Mouse (Mus musculus): ENCODE data around the gene Dbp. TPM values are rescaled to one million over a fixed set of nuclear protein-coding genes. Genes with fewer than 3 reads are reported as not detected.
A peak's percentile ranks its signal among the peaks of the same experiment; 100 is the strongest.

Dbp gene
- total RNA-seq, 1 experiment, result 10.0 TPM

GRCm38 (mm10) chr7:45678513-45678912 is 26.4 kb upstream of the Dbp start:
- TF ChIP-seq ZNF384 (IDR thresholded peaks at IDR 0.05; ENCODE audit: low read depth, low read length) (no peak), CHD2 (IDR thresholded peaks at IDR 0.05; ENCODE audit: low read depth, low read length) (no peak), ZC3H11A (IDR thresholded peaks at IDR 0.05; ENCODE audit: borderline replicate concordance, low read depth, low read length) (no peak)
- Histone ChIP-seq H3K36me3 (ENCODE audit: control insufficient read depth, insufficient read depth, low read length, poor library complexity, severe bottlenecking) (peaks cover 3% of the 10 kb centered on the region; the same call in 1 of the 2 replicates), H3K9ac (ENCODE audit: insufficient read depth, low read depth, low read length, poor library complexity, severe bottlenecking) (no peak overlapping the region), H3K4me1 (ENCODE audit: control insufficient read depth in 2 of 2, insufficient read depth in 2 of 2, low read length in 2 of 2, poor library complexity in 1 of 2) (peaks cover 0 to 9% of the 10 kb centered on the region in 2 experiments; a peak in 1 of 4 replicates), H3K9me3 (ENCODE audit: control insufficient read depth, insufficient read depth, low read depth, low read length) (no peaks in the 10 kb centered on the region), H3K27ac (ENCODE audit: insufficient read depth, low read depth, low read length, poor library complexity, severe bottlenecking) (no peak overlapping the region), H3K4me3 (ENCODE audit: insufficient read depth in 1 of 2, low read depth in 1 of 2, low read length in 2 of 2, poor library complexity in 1 of 2, severe bottlenecking in 1 of 2) (no peak overlapping the region)
- DNase-seq (ENCODE audit: low read depth, low spot score), result no peak
- in situ Hi-C loops (cut with MboI; ENCODE audit: low sequenced_read_pairs in 2 of 2, unreplicated experiment in 2 of 2), result no loop called here

GRCm38 (mm10) chr7:45679966-45680621 is 24.8 kb upstream of the Dbp start:
- H3K27ac ChIP-seq (ENCODE audit: insufficient read depth, low read depth, low read length, poor library complexity, severe bottlenecking), result no peak overlapping the region
- in situ Hi-C loops (cut with MboI; ENCODE audit: low sequenced_read_pairs in 2 of 2, unreplicated experiment in 2 of 2), result no loop called here
- TF ChIP-seq CHD2 (IDR thresholded peaks at IDR 0.05; ENCODE audit: low read depth, low read length), result no peak
- TF ChIP-seq HCFC1 (IDR thresholded peaks at IDR 0.05; ENCODE audit: borderline replicate concordance, insufficient read depth, low read length), result no peak
- TF ChIP-seq ZC3H11A (IDR thresholded peaks at IDR 0.05; ENCODE audit: borderline replicate concordance, low read depth, low read length), result no peak
- TF ChIP-seq ZNF384 (IDR thresholded peaks at IDR 0.05; ENCODE audit: low read depth, low read length), result no peak
- TF ChIP-seq MAFK (IDR thresholded peaks at IDR 0.05; ENCODE audit: insufficient read depth, low read depth, low read length), result no peak

GRCm38 (mm10) chr7:45681046-45681736 is 23.7 kb upstream of the Dbp start:
- no peak for DNase-seq (ENCODE audit: low read depth, low spot score)
- Histone ChIP-seq H3K27ac (ENCODE audit: insufficient read depth, low read depth, low read length, poor library complexity, severe bottlenecking) (no peak overlapping the region), H3K36me3 (ENCODE audit: control insufficient read depth, insufficient read depth, low read length, poor library complexity, severe bottlenecking) (peaks cover 3% of the 10 kb centered on the region; the same call in 1 of the 2 replicates), H3K9ac (ENCODE audit: insufficient read depth, low read depth, low read length, poor library complexity, severe bottlenecking) (no peak overlapping the region), H3K4me1 (ENCODE audit: control insufficient read depth in 2 of 2, insufficient read depth in 2 of 2, low read length in 2 of 2, poor library complexity in 1 of 2) (peaks cover 0 to 9% of the 10 kb centered on the region in 2 experiments; a peak in 1 of 4 replicates), H3K9me3 (ENCODE audit: control insufficient read depth, insufficient read depth, low read depth, low read length) (no peaks in the 10 kb centered on the region), H3K4me3 (ENCODE audit: insufficient read depth in 1 of 2, low read depth in 1 of 2, low read length in 2 of 2, poor library complexity in 1 of 2, severe bottlenecking in 1 of 2) (no peak overlapping the region)
- in situ Hi-C loops (cut with MboI; ENCODE audit: low sequenced_read_pairs in 2 of 2, unreplicated experiment in 2 of 2), result no loop called here
- no peak for TF ChIP-seq HCFC1 (IDR thresholded peaks at IDR 0.05; ENCODE audit: borderline replicate concordance, insufficient read depth, low read length)
- no peak for TF ChIP-seq MAFK (IDR thresholded peaks at IDR 0.05; ENCODE audit: insufficient read depth, low read depth, low read length)
- TF ChIP-seq ZC3H11A (IDR thresholded peaks at IDR 0.05; ENCODE audit: borderline replicate concordance, low read depth, low read length), result no peak
- no peak for TF ChIP-seq CHD2 (IDR thresholded peaks at IDR 0.05; ENCODE audit: low read depth, low read length)
- TF ChIP-seq ZNF384 (IDR thresholded peaks at IDR 0.05; ENCODE audit: low read depth, low read length), result no peak

More at GRCm38 (mm10) chr7:45679966-45680621, 24.8 kb upstream of the Dbp start:
- no peak for DNase-seq (ENCODE audit: low read depth, low spot score)
- Histone ChIP-seq H3K36me3 (ENCODE audit: control insufficient read depth, insufficient read depth, low read length, poor library complexity, severe bottlenecking) (peaks cover 3% of the 10 kb centered on the region; the same call in 1 of the 2 replicates), H3K9ac (ENCODE audit: insufficient read depth, low read depth, low read length, poor library complexity, severe bottlenecking) (no peak overlapping the region), H3K4me1 (ENCODE audit: control insufficient read depth in 2 of 2, insufficient read depth in 2 of 2, low read length in 2 of 2, poor library complexity in 1 of 2) (peaks cover 0 to 9% of the 10 kb centered on the region in 2 experiments; a peak in 1 of 4 replicates), H3K4me3 (ENCODE audit: insufficient read depth in 1 of 2, low read depth in 1 of 2, low read length in 2 of 2, poor library complexity in 1 of 2, severe bottlenecking in 1 of 2) (no peak overlapping the region), H3K9me3 (ENCODE audit: control insufficient read depth, insufficient read depth, low read depth, low read length) (no peaks in the 10 kb centered on the region)

GRCm38 (mm10) chr7:45682144-45683126 is 22.5 kb upstream of the Dbp start:
- H3K9me3 ChIP-seq (ENCODE audit: control insufficient read depth, insufficient read depth, low read depth, low read length), result no peaks in the 10 kb centered on the region
- peaks cover 0 to 11% of the 10 kb centered on the region in 2 experiments; a peak in 1 of 4 replicates for H3K4me1 ChIP-seq (ENCODE audit: control insufficient read depth in 2 of 2, insufficient read depth in 2 of 2, low read length in 2 of 2, poor library complexity in 1 of 2)
- H3K9ac ChIP-seq (ENCODE audit: insufficient read depth, low read depth, low read length, poor library complexity, severe bottlenecking), result peak overlapping the region; percentile 76
- H3K27ac ChIP-seq (ENCODE audit: insufficient read depth, low read depth, low read length, poor library complexity, severe bottlenecking), result peak overlapping the region; percentile 62
- peak; percentile 92 for DNase-seq (ENCODE audit: low read depth, low spot score)
- in situ Hi-C loops (cut with MboI; ENCODE audit: low sequenced_read_pairs in 2 of 2, unreplicated experiment in 2 of 2), result no loop called here
- peak overlapping the region; percentile 11 to 15; a peak in 1 of 4 replicates for H3K4me3 ChIP-seq (ENCODE audit: insufficient read depth in 1 of 2, low read depth in 1 of 2, low read length in 2 of 2, poor library complexity in 1 of 2, severe bottlenecking in 1 of 2)
- H3K36me3 ChIP-seq (ENCODE audit: control insufficient read depth, insufficient read depth, low read length, poor library complexity, severe bottlenecking), result no peaks in the 10 kb centered on the region; the same call in 1 of the 2 replicates
- TF ChIP-seq MAFK (IDR thresholded peaks at IDR 0.05; ENCODE audit: insufficient read depth, low read depth, low read length) (no peak), ZC3H11A (IDR thresholded peaks at IDR 0.05; ENCODE audit: borderline replicate concordance, low read depth, low read length) (peak; percentile 73; the same call in 1 of the 2 replicates), ZNF384 (IDR thresholded peaks at IDR 0.05; ENCODE audit: low read depth, low read length) (no peak), HCFC1 (IDR thresholded peaks at IDR 0.05; ENCODE audit: borderline replicate concordance, insufficient read depth, low read length) (peak; percentile 43; the same call in 1 of the 2 replicates), CHD2 (IDR thresholded peaks at IDR 0.05; ENCODE audit: low read depth, low read length) (no peak)

Data from ES-E14 (cell line).